Mouse (Mus musculus): ENCODE measurements around the gene Phf21a.

DNA sequence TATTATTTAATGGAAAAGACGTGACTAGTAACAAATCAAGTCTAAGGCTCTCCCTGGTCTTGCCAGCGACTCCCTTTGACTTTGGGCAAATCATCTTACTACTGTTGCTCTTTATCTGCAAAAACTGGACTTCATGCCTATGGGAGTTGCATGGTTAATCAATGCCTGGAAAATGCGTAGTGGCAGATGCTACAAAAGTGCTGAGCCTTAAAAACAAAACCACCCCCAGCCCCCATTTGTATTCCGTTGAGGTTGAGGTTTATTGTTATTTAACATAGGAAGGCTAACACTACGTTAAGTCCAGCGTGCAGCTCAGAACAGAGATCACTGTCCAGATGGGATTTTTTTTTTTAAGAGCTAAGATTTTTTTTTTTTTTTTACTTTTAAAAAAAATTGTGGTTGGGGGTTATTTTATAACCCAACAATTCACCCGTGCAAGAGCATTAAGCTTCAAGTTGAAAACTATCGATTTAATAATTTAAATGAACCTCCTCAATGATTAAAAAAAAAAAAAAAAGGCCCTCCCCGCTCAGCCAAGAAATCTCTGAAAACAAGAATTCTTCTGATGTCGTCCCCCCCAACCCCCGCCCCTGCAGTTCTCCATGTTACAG is 89.3 kb downstream of the Phf21a start:
- TF ChIP-seq CTCF (IDR thresholded peaks at IDR 0.05; ENCODE audit: extremely low read depth, insufficient read depth, insufficient read length, insufficient replicate concordance) (no peak), POLR2A (IDR thresholded peaks at IDR 0.05; ENCODE audit: low read depth, low read length) (no peak)

All from spleen, adult 2 months (tissue).